Mouse (Mus musculus): ENCODE results near the gene Senp3.
"Not testable (repeated sequence)": the region's sequence is repeated elsewhere in the genome, so short reads cannot be mapped to it uniquely, and the experiment has no call there.

Gene Senp3

GRCm38 (mm10) chr11:69703814-69704612, 22.1 kb upstream of the Senp3 start:
- DNase-seq, result no peak

- DNase-seq, result not testable (repeated sequence)
Observed at GRCm38 (mm10) chr11:69703381-69703780, 21.5 kb upstream of the Senp3 start.

- DNase-seq, result not testable (repeated sequence)
Observed at GRCm38 (mm10) chr11:69702886-69703285, 21.0 kb upstream of the Senp3 start.

GRCm38 (mm10) chr11:69699595-69699994, 17.7 kb upstream of the Senp3 start:
- DNase-seq, result no peak

- DNase-seq, result no peak
Observed at GRCm38 (mm10) chr11:69698574-69698973, 16.7 kb upstream of the Senp3 start.

- DNase-seq, result no peak
Observed at GRCm38 (mm10) chr11:69697396-69697795, 15.5 kb upstream of the Senp3 start.

- DNase-seq, result peak; percentile 78 to 79
Observed at GRCm38 (mm10) chr11:69695361-69696181, 13.7 kb upstream of the Senp3 start, which contains the start of the genes Tnfsf12 and Tnfsfm13. Tnfsf12 (minus strand) TSS chr11:69695849. Tnfsfm13 (minus strand) TSS chr11:69696098.

- no peak for DNase-seq
Observed at GRCm38 (mm10) chr11:69695046-69695360, 13.1 kb upstream of the Senp3 start.

- DNase-seq, result no peak
Observed at GRCm38 (mm10) chr11:69693421-69693965, 11.6 kb upstream of the Senp3 start.

GRCm38 (mm10) chr11:69692863-69693262, 11.0 kb upstream of the Senp3 start:
- no peak for DNase-seq

- no peak for DNase-seq
Observed at GRCm38 (mm10) chr11:69692196-69692811, 10.4 kb upstream of the Senp3 start.

GRCm38 (mm10) chr11:69689891-69690290, 8.0 kb upstream of the Senp3 start:
- DNase-seq, result no peak

- DNase-seq, result peak in 1 of 2 experiments; percentile 50
Observed at GRCm38 (mm10) chr11:69687061-69687460, 5.2 kb upstream of the Senp3 start.

- DNase-seq, result peak; percentile 88 to 91
Observed at GRCm38 (mm10) chr11:69686377-69686776, 4.5 kb upstream of the Senp3 start.

- peak; percentile 86 to 88 for DNase-seq
Observed at GRCm38 (mm10) chr11:69685526-69686148, 3.8 kb upstream of the Senp3 start, which contains the start of gene Tnfsf13. Tnfsf13 (minus strand) TSS chr11:69685784.

- peak; percentile 52 to 56 for DNase-seq
Observed at GRCm38 (mm10) chr11:69684936-69685335, 3.1 kb upstream of the Senp3 start.

- DNase-seq, result peak; percentile 40 to 61
Observed at GRCm38 (mm10) chr11:69684128-69684745, 2.4 kb upstream of the Senp3 start.

GRCm38 (mm10) chr11:69683576-69683975, 1.7 kb upstream of the Senp3 start:
- no peak for DNase-seq

GRCm38 (mm10) chr11:69682840-69683533, 1.1 kb upstream of the Senp3 start:
- peak; percentile 94 to 95 for DNase-seq

- peak; percentile 35 to 42 for DNase-seq
Observed at GRCm38 (mm10) chr11:69682209-69682839, 440 bp upstream of the Senp3 start.
